Mouse (Mus musculus) kidney, postnatal 0 days (tissue): Measurements from ENCODE around the gene BC016579. TPM values are rescaled to one million over a fixed set of nuclear protein-coding genes. Genes with fewer than 3 reads are reported as not detected.

Experiments used
- ATAC-seq: fragments of 200-750 bp; cut with Nextera tagmentation; replicated peaks from 2 replicates; pipeline ENCODE4 v1.8.0; 2017; ENCODE audit warnings: low read depth, moderate number of reproducible peaks, moderate TSS enrichment, moderate library complexity; ENCODE audit not compliant: low FRiP score
- DNase-seq: peaks from one replicate; pipeline ENCODE4 v3.0.0-alpha.2; 2016; ENCODE audit warnings: low spot score
- H3K27ac ChIP-seq: fragments of 300-500 bp; sonication (generic); 2 replicates; pipeline ENCODE4 v1.5.1; 2014; ENCODE audit warnings: mild to moderate bottlenecking
- H3K27me3 ChIP-seq: fragments of 300-500 bp; sonication (generic); 2 replicates; pipeline ENCODE4 v1.6.1; 2014; ENCODE audit warnings: low read length, mixed read lengths; ENCODE audit not compliant: insufficient read depth
- H3K36me3 ChIP-seq: fragments of 300-500 bp; sonication (generic); 2 replicates; pipeline ENCODE4 v1.6.1; 2014; ENCODE audit warnings: low read length, mixed read lengths; ENCODE audit not compliant: insufficient read depth
- H3K4me1 ChIP-seq: fragments of 300-500 bp; sonication (generic); replicated peaks from 2 replicates; pipeline ENCODE4 v1.6.1; 2014; ENCODE audit warnings: antibody characterized with exemption, low read length, mixed read lengths; ENCODE audit not compliant: insufficient read depth
- H3K4me2 ChIP-seq: fragments of 300-500 bp; sonication (generic); 2 replicates; pipeline ENCODE4 v1.6.1; 2014; ENCODE audit warnings: mild to moderate bottlenecking, low read length, moderate library complexity, mixed read lengths
- H3K4me3 ChIP-seq: fragments of 300-500 bp; sonication (generic); replicated peaks from 2 replicates; pipeline ENCODE4 v1.5.1; 2014; ENCODE audit warnings: low read depth, low read length
- H3K9ac ChIP-seq: fragments of 300-500 bp; sonication (generic); 2 replicates; pipeline ENCODE4 v1.6.1; 2014; ENCODE audit warnings: low read depth, low read length
- H3K9me3 ChIP-seq: fragments of 300-500 bp; sonication (generic); replicated peaks from 2 replicates; pipeline ENCODE4 v1.6.1; 2016; ENCODE audit warnings: low read length, inconsistent platforms, mixed read lengths
- CTCF ChIP-seq: IDR thresholded peaks from 2 replicates; pipeline ENCODE4 v1.5.1; 2016; ENCODE audit warnings: antibody characterized with exemption, low read depth, mild to moderate bottlenecking, moderate library complexity
- WGBS: fragments of 180-500 bp; shearing (Covaris S2); extraction: QIAGEN DNeasy Blood & Tissue Kit; methylation state at CpG from one replicate; pipeline ENCODE4 v1.1.7; 2014; 5-methylcytosine and 5-hydroxymethylcytosine counted together
- polyA plus RNA-seq: library from polyadenylated mRNA; unstranded; fragments of >200 nt; fragmentation: Nextera tagmentation; extraction: Ambion mirVana; gene quantifications from 2 replicates; pipeline ENCODE4 v1.2.1, GENCODE M21; 2015

BC016579 gene
- polyA plus RNA-seq, 1 experiment from 2014 or later, result 0.32 TPM

DNA sequence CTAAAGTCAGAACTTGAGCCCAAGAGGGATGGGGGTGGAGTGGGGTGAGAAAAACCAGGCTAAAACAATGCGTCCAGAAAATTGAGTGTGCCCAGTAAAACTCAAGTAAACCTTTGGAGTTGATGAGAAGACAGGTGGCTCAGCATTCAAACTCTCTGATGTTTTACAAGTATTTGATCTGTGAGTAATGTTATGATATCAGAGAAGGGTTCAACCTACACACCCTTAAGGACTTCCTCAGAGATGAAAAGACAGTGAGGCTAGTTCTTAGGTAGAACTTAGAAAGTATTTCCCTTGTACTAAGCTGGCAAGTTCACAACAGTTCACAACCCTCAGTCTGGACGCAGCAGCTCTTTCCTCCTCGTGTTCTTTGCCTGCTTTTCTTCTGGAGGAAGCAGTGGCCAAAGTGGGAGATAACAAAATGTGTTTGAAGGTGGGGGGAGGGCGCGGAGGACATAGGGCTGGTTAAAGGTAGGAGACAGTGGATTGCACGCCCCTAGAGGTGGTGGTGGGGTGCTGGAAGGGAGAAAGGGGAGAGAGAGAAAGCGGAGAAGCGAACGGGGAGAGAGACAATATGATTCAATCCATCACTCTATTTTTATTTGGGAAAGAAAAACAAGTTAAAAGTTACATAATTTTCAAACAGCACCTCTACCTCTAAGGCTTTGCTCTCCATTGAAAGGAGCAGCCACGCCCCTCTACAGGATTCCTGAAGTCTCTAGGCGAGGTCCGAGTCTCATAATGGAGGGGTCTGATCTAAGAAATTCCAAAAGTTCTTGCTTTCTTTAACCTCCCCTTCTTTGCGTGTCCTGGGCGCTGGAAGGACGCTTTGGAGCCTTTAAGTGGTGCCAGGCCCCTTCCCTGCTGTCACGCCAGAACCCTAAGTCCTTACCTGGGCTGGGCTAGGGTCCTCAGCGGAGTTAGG is 597 bp downstream of the BC016579 start:
- Histone ChIP-seq H3K9me3 (no peaks in the 10 kb centered on the region), H3K4me2 (peak overlapping the region; percentile 89), H3K9ac (peak overlapping the region; percentile 47; the same call in 1 of the 2 replicates), H3K27ac (no peak overlapping the region), H3K4me3 (peak overlapping the region; percentile 38), H3K36me3 (no peaks in the 10 kb centered on the region), H3K4me1 (peaks cover 6% of the 10 kb centered on the region; the same call in 1 of the 2 replicates), H3K27me3 (0 out of 2 replicates have a peak, but pooled peaks cover 3% of the 10 kb centered on the region)
- DNase-seq, result no peak
- ATAC-seq, result 0 out of 2 replicates have a peak, but pooled peaks have one; percentile 8
- 14% methylated on average over 17 of the region's 17 CpGs for WGBS
- TF ChIP-seq CTCF, result no peak

- Histone ChIP-seq H3K9me3 (no peaks in the 10 kb centered on the region), H3K4me3 (no peak overlapping the region), H3K4me2 (no peak overlapping the region), H3K36me3 (no peaks in the 10 kb centered on the region), H3K27ac (no peak overlapping the region), H3K9ac (no peak overlapping the region), H3K27me3 (0 out of 2 replicates have a peak, but pooled peaks cover 3% of the 10 kb centered on the region), H3K4me1 (peaks cover 6% of the 10 kb centered on the region; the same call in 1 of the 2 replicates)
- no peak for TF ChIP-seq CTCF
- WGBS, result 61% methylated on average over 2 of the region's 2 CpGs
- no peak for DNase-seq
- no peak for ATAC-seq
Observed at GRCm38 (mm10) chr16:45651497-45651896, 2.4 kb downstream of the BC016579 start.

DNA sequence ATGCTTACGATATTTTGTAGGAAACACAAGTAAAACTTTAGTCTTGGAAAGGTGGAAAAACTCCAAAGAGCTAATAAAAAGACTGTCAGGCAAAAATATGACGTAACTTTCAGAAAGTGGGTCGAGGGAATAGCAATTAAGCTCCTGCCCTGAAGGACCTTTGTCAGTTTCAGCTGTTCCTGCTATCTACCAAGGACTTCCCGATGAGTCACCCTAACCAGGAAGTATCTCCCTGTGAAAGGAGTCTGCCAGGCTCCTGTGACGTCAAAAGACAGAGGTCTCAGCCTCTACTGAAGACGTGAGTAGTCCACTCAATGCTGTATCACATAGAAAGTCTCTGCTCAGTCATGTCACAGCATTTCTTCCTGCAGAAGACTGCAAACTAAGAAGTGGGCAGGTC is 9.5 kb downstream of the BC016579 start:
- H3K4me2 ChIP-seq, result no peak overlapping the region
- H3K36me3 ChIP-seq, result no peaks in the 10 kb centered on the region
- DNase-seq (no peak), ATAC-seq (no peak)
- no peak overlapping the region for H3K9ac ChIP-seq
- TF ChIP-seq CTCF, result no peak
- H3K27ac ChIP-seq, result no peak overlapping the region
- no peak overlapping the region for H3K4me3 ChIP-seq
- no peaks in the 10 kb centered on the region for H3K27me3 ChIP-seq
- no peaks in the 10 kb centered on the region for H3K4me1 ChIP-seq
- H3K9me3 ChIP-seq, result no peaks in the 10 kb centered on the region
- 49% methylated on average over 6 of the region's 6 CpGs for WGBS

GRCm38 (mm10) chr16:45643944-45644343 is 9.9 kb downstream of the BC016579 start:
- DNase-seq, result no peak
- no peak overlapping the region for H3K9ac ChIP-seq

GRCm38 (mm10) chr16:45641301-45641700 is 12.6 kb downstream of the BC016579 start:
- Histone ChIP-seq H3K27me3 (no peaks in the 10 kb centered on the region), H3K36me3 (no peaks in the 10 kb centered on the region), H3K4me1 (no peaks in the 10 kb centered on the region), H3K4me3 (no peak overlapping the region), H3K9ac (no peak overlapping the region), H3K4me2 (no peak overlapping the region), H3K27ac (no peak overlapping the region), H3K9me3 (no peaks in the 10 kb centered on the region)
- ATAC-seq, result no peak
- WGBS, result 59% methylated on average over 3 of the region's 3 CpGs
- no peak for DNase-seq
- no peak for TF ChIP-seq CTCF

More at GRCm38 (mm10) chr16:45643944-45644343, 9.9 kb downstream of the BC016579 start:
- Histone ChIP-seq H3K4me1 (no peaks in the 10 kb centered on the region), H3K27me3 (no peaks in the 10 kb centered on the region), H3K4me3 (no peak overlapping the region), H3K27ac (no peak overlapping the region), H3K9me3 (no peaks in the 10 kb centered on the region), H3K4me2 (no peak overlapping the region), H3K36me3 (no peaks in the 10 kb centered on the region)
- no peak for TF ChIP-seq CTCF
- WGBS, result 83% methylated on average over 3 of the region's 3 CpGs
- no peak for ATAC-seq

GRCm38 (mm10) chr16:45640070-45640762 is 13.7 kb downstream of the BC016579 start:
- Histone ChIP-seq H3K27me3 (no peaks in the 10 kb centered on the region), H3K4me1 (no peaks in the 10 kb centered on the region), H3K4me3 (no peak overlapping the region), H3K27ac (no peak overlapping the region), H3K4me2 (no peak overlapping the region), H3K9me3 (no peaks in the 10 kb centered on the region), H3K36me3 (no peaks in the 10 kb centered on the region), H3K9ac (no peak overlapping the region)
- DNase-seq, result no peak
- WGBS, result 73% methylated on average over 10 of the region's 10 CpGs
- ATAC-seq, result no peak
- no peak for TF ChIP-seq CTCF
